Mouse (Mus musculus): ENCODE measurements around the gene Serpini2.
"Not testable (repeated sequence)": the region's sequence is repeated elsewhere in the genome, so short reads cannot be mapped to it uniquely, and the experiment has no call there.

Serpini2 gene

DNA sequence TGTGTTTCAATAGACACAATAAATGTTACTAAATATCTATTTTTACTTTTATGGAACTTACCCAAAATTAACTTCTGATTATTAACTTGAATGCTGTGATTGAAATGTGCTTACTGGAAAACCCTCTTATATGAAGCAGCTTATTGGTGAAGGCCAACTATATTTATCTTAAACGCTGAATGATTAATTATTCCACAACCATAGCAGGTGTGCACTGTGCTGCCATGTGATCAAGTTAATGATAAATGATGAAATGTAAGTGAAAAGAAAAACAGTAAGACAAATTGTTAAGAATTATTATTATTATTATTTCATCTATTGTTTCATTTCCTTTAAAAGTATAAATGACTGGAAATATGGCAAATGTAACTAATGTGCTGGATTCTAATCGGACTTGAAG, at the start of gene Serpini2:
TSS of gene Serpini2 (minus strand) at position 101 of the 400 bp plus-strand sequence.
- no peak for DNase-seq (ENCODE audit: extremely low spot score, low read depth, low spot score)

- DNase-seq (ENCODE audit: extremely low spot score, low read depth, low spot score) = no peak
These were observed 39.0 kb upstream of the Serpini2 start for GRCm38 (mm10) chr3:75308861-75309260.

DNA sequence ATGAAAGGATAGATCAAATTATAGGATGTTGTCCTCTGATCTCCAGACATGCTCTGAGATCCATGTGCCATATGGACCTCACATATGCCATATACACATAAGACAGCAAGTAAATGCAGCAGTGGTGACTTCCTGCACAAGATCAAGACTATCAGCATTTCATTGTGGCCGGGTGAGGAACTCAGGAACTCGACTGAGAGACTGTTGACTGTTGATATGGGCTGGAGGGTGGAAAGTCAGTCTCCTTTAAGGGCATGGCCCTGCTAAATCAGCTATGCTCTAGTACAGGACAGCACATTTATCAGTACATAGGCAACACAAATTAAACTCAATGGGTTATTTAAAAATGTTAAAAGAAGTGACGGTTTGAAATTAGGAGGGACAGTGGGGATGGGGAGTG, 38.4 kb upstream of the Serpini2 start:
- DNase-seq (ENCODE audit: extremely low spot score, low read depth, low spot score) = no peak

DNA sequence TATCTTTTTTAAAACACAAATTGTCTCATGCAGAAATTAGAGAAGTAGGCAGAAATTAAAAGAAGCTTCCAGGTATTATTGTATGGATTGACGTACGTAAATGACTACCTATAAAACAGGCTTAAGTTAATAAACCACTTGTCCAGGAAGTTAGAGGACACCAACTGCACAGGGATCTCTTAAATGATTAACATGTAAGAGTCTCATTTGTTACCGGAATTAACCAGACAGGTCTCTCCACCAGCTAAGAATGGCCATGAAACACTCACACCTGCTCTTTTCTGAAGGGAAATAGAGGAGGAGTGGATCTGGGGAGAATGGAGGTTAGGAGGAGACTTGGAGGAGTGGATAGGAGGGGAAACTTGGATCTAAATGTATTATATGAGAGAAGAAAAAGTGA, 35.7 kb upstream of the Serpini2 start:
- no peak for DNase-seq (ENCODE audit: extremely low spot score, low read depth, low spot score)

DNA sequence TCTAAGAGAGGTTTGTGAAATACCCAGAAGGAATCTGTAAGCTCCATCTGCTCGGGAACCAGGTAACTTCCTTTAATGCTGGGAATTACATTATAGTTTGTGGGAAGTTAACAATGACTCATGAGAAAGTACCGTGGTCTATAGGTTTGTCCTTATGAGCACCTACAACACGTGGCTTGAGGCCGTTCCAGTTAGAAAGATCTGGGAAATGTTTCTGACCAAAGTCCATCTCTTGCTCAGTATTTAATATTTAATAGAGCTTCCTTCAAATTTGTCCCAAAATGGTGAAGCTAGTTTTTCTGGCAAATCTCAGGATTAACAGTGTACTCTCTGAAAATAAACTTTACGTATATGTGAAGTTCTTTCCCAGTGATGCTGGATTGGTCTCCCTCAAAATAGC, 34.7 kb upstream of the Serpini2 start:
- no peak for DNase-seq (ENCODE audit: extremely low spot score, low read depth, low spot score)

DNA sequence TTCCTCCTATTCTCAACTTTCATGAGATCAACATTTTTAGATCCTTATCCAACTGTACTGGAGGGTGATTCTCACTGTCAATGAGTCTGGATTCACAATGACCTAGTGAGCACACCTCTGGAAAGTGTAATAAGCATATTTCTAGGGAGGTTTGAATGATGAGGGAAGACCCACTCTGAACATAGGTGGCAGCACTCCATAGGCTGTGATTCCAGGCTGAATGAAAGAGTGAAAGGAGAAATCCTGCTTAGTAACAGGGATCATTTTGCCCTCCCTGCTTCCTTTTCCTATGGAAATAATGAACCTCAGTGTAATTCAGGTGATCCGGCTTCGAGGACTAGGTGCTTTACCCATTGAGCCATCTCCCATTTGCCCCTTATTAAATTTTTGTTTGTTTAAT, 31.2 kb upstream of the Serpini2 start:
- no peak for DNase-seq (ENCODE audit: extremely low spot score, low read depth, low spot score)

GRCm38 (mm10) chr3:75299464-75299863, 29.6 kb upstream of the Serpini2 start:
- DNase-seq (ENCODE audit: extremely low spot score, low read depth, low spot score) = not testable (repeated sequence)

DNA sequence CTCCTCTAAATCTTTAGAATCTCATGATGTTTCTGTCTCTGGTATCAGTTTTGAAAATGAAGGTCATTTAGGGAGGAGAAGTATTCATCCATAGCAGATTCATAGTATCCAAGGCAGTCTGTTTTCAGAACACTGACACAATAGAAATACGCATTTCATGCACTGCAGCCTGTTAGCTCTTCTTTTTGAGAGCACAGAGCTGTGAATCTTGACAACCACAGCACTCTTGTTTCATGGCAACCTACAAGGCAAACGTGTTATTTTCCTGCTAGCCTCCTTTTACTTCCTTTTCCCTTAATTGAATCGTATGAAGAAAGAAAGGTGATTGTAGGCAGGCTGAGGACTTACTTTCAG, 27.9 kb upstream of the Serpini2 start:
- DNase-seq (ENCODE audit: extremely low spot score, low read depth, low spot score) = no peak

GRCm38 (mm10) chr3:75297026-75297757, 27.3 kb upstream of the Serpini2 start:
- no peak for DNase-seq (ENCODE audit: extremely low spot score, low read depth, low spot score)

- DNase-seq (ENCODE audit: extremely low spot score, low read depth, low spot score) = no peak
These were observed 23.4 kb upstream of the Serpini2 start for GRCm38 (mm10) chr3:75293243-75293642.

DNA sequence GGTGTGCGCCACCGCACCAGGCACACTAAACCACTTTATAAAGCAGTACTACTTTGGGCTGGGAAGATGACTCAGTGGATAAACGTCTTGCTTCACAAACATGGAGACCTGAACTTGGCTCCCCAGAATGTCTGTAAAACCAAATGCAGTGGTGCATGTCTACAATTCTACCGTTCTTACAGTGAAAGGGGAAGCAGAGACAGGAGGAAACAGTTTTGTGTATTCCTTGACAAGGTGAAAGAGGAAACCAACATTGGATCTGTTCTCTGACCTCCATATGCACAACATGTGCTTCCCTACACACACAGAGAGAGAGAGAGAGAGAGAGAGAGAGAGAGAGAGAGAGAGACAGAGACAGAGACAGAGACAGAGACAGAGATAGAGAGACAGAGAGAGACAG, 7.6 kb upstream of the Serpini2 start:
- no peak for DNase-seq (ENCODE audit: extremely low spot score, low read depth, low spot score)

GRCm38 (mm10) chr3:75276522-75276921, 6.6 kb upstream of the Serpini2 start:
- no peak for DNase-seq (ENCODE audit: extremely low spot score, low read depth, low spot score)

GRCm38 (mm10) chr3:75275127-75275526, 5.2 kb upstream of the Serpini2 start:
- no peak for DNase-seq (ENCODE audit: extremely low spot score, low read depth, low spot score)

DNA sequence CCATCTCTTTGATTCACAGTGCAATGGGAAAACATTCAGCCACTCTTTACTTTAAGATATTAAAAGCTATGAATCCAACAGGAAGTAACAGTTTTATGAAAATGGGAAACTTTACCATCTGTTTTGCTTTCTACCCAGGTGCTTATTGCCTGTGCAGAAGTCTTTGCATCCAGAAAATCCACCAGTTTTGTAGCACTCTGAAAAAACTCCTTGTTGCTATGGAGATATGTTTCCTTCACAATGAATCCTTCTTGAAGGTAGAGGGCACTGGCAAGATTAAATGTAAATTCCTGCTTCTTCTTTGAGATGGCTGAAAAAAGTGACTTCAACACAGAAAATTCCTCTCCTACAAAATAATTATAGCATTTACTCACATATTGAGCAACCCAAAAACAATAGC, 10.5 kb downstream of the Serpini2 start:
- no peak for DNase-seq (ENCODE audit: extremely low spot score, low read depth, low spot score)

DNA sequence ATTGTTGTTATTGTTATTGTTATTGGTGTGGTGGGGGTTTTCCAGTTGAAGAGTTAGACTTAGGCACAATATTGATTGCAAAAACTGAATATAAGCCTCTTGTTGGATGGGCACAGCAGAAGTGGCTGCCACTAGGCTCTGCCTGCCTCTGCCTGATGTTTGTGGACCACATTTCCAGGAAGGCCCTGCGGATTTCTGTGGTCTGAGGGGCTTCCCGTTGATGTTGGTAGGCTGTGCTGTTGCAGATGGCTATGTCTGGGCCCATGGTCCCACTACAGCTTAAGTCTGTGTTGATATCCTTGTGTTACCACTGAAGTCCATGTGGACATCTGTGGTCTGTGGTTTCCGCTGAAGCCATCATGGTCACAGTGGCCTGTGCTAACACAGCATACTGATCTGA, 50.2 kb downstream of the Serpini2 start:
- DNase-seq (ENCODE audit: extremely low spot score, low read depth, low spot score) = no peak

DNA sequence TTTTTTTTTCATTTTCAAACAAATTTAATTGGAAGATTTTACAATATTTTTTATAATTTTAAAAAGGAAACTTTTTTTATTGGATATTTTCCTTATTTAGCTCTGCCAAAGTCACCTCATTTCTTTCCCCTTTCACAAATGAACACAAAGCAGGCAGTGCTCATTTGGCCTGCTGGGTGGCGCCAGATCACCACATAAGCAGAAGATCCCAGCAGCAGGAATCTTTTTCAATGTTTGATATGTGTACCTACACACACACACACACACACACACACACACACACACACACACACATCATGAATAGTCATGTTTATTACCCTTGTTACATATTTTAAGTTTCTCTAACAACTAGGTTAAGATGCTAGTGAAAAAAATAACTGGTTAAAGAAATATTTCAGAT, 50.7 kb downstream of the Serpini2 start:
- DNase-seq (ENCODE audit: extremely low spot score, low read depth, low spot score) = no peak

GRCm38 (mm10) chr3:75202808-75203503, 66.9 kb downstream of the Serpini2 start:
- DNase-seq (ENCODE audit: extremely low spot score, low read depth, low spot score) = peak; percentile 18

Measured in hindlimb bud, embryonic 11.5 days (tissue).